15 mouse cellular contexts compared by ENCODE assay signal in the genomic region with DNA sequence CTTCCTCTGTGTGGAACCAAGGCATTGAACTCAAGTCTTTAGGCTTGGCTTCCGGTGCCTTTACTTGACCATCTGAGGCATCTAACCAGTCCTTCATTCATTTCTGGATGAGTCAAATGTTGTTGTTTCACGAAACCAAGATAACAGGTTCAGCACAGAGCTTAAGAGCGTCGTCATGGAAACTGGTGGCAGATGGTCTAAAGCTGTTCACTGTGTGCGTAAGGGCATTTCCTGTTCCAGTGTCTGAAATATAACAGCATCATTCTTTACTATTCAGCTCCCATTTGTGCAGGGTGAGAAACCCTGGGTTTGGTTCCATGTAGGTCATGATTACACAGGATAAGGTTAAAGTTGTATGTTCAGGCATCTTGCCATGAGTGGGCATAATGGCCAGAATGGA.
DNase-seq lines count a peak whose midpoint lies in the region; ATAC-seq and TF ChIP-seq lines count a peak whose summit lies in the region.
"Had no signal": no experiment of that assay in that cellular context is flagged by ENCODE, and none has a peak within 500 bp of the region (broad histone marks: within the 10 kb centered on the region; RNA-seq: fewer than 3 reads in every experiment).

No protein-coding gene starts in this region.

- 0 out of 2 replicates have a peak, but pooled peaks cover 4% of the 10 kb centered on the region for H3K36me3 ChIP-seq in hindbrain, postnatal 0 days (ENCODE audit: insufficient read depth, low read length)
- no peaks in the 10 kb centered on the region for H3K36me3 ChIP-seq in hindbrain, embryonic 12.5 days
- H3K36me3 ChIP-seq: limb, embryonic 13.5 days had no signal

- H3K4me3 ChIP-seq in hindbrain, postnatal 0 days (ENCODE audit: low read length), result no peak overlapping the region
- no peak overlapping the region for H3K4me3 ChIP-seq in hindbrain, embryonic 12.5 days
- H3K4me3 ChIP-seq: limb, embryonic 13.5 days; megakaryocyte, embryonic 14.5 days; neural tube, embryonic 13.5 days had no signal

- H3K27me3 ChIP-seq in hindbrain, postnatal 0 days (ENCODE audit: insufficient read depth, low read length), result no peaks in the 10 kb centered on the region
- H3K27me3 ChIP-seq in hindbrain, embryonic 12.5 days, result no peaks in the 10 kb centered on the region
- H3K27me3 ChIP-seq: limb, embryonic 13.5 days; megakaryocyte, embryonic 14.5 days; neural tube, embryonic 13.5 days had no signal

- H3K27ac ChIP-seq in hindbrain, postnatal 0 days, result no peak overlapping the region
- no peak overlapping the region for H3K27ac ChIP-seq in hindbrain, embryonic 12.5 days
- H3K27ac ChIP-seq: limb, embryonic 13.5 days; neural tube, embryonic 13.5 days had no signal

- H3K4me2 ChIP-seq in hindbrain, postnatal 0 days (ENCODE audit: low read depth, low read length), result no peak overlapping the region
- H3K4me2 ChIP-seq in hindbrain, embryonic 12.5 days (replicated peaks), result no peak overlapping the region
- H3K4me2 ChIP-seq: limb, embryonic 13.5 days; neural tube, embryonic 13.5 days had no signal

- no peaks in the 10 kb centered on the region for H3K4me1 ChIP-seq in hindbrain, postnatal 0 days (ENCODE audit: insufficient read depth, low read length)
- H3K4me1 ChIP-seq in hindbrain, embryonic 12.5 days, result peaks cover 3% of the 10 kb centered on the region; the same call in 1 of the 2 replicates
- H3K4me1 ChIP-seq: limb, embryonic 13.5 days; megakaryocyte, embryonic 14.5 days had no signal

- ATAC-seq in hindbrain, postnatal 0 days, result 0 out of 2 replicates have a peak, but pooled peaks have one; percentile 61
- ATAC-seq in hindbrain, embryonic 12.5 days (ENCODE audit: low FRiP score), result no peak
- ATAC-seq: liver, postnatal 0 days had no signal

- DNase-seq in hindbrain, postnatal 0 days (ENCODE audit: low spot score), result peak; percentile 55
- peak; percentile 49 for DNase-seq in right cerebral cortex, adult 18-20 months
- no peak for DNase-seq in right cerebral cortex, postnatal 4 days
- peak; percentile 59 for DNase-seq in brain, embryonic 18.5 days (ENCODE audit: low read depth, low spot score)
- DNase-seq in retina, postnatal 1 day, result peak; percentile 20
- no peak for DNase-seq in lung, postnatal 10 days
- no peak for DNase-seq in c-Kit-positive CD71-positive TER-119-positive erythroid progenitor cells, embryonic 14.5 days (ENCODE audit: low spot score)
- DNase-seq: adrenal gland, postnatal 10 days; heart, postnatal 4 days; kidney, adult 18-20 months; liver, postnatal 0 days had no signal

- WGBS in hindbrain, postnatal 0 days, result 65% methylated on average over 5 of the region's 5 CpGs
- 76% methylated on average over 5 of the region's 5 CpGs for WGBS in hindbrain, embryonic 12.5 days

- H3K9ac ChIP-seq in hindbrain, postnatal 0 days (replicated peaks; ENCODE audit: low read length), result no peak overlapping the region
- H3K9ac ChIP-seq in hindbrain, embryonic 12.5 days, result no peak overlapping the region
- H3K9ac ChIP-seq: limb, embryonic 13.5 days; liver, postnatal 0 days; neural tube, embryonic 13.5 days had no signal

- TF ChIP-seq CTCF in hindbrain, postnatal 0 days (IDR thresholded peaks at IDR 0.05; ENCODE audit: low read depth), result no peak

- no peaks in the 10 kb centered on the region for H3K9me3 ChIP-seq in hindbrain, postnatal 0 days (ENCODE audit: low read length)
- H3K9me3 ChIP-seq in hindbrain, embryonic 12.5 days (replicated peaks), result no peaks in the 10 kb centered on the region
- H3K9me3 ChIP-seq: limb, embryonic 13.5 days; megakaryocyte, embryonic 14.5 days; neural tube, embryonic 13.5 days had no signal

Comparison
In these comparisons a context has a peak if more than half of its experiments do, and no peak if none do; other contexts are left out.
1. DNase-seq: peak in hindbrain, postnatal 0 days (single experiment), right cerebral cortex, adult 18-20 months (single experiment), brain, embryonic 18.5 days (single experiment) and retina, postnatal 1 day (single experiment); none in right cerebral cortex, postnatal 4 days (single experiment), lung, postnatal 10 days (single experiment) and c-Kit-positive CD71-positive TER-119-positive erythroid progenitor cells, embryonic 14.5 days (single experiment).